Mouse (Mus musculus) forebrain, embryonic 10.5 days (tissue): ENCODE measurements around the gene Slc38a4. TPM values are rescaled to one million over a fixed set of nuclear protein-coding genes. Genes with fewer than 3 reads are reported as not detected.

Experiments
- DNase-seq: peaks from one replicate; pipeline ENCODE4 v3.0.0-alpha.2; 2017; ENCODE audit warnings: low spot score; ENCODE audit errors: extremely low spot score
- H3K27ac ChIP-seq: fragments of 300-500 bp; sonication (generic); 2 replicates; pipeline ENCODE4 v1.5.1; 2016; ENCODE audit warnings: mild to moderate bottlenecking
- H3K27me3 ChIP-seq: fragments of 300-500 bp; sonication (generic); 2 replicates; pipeline ENCODE4 v1.6.1; 2016; ENCODE audit warnings: mild to moderate bottlenecking; ENCODE audit not compliant: poor library complexity, severe bottlenecking
- H3K36me3 ChIP-seq: fragments of 300-500 bp; sonication (generic); replicated peaks from 2 replicates; pipeline ENCODE4 v1.6.1; 2016; ENCODE audit warnings: mild to moderate bottlenecking, moderate library complexity
- H3K4me1 ChIP-seq: fragments of 300-500 bp; sonication (generic); 2 replicates; pipeline ENCODE4 v1.6.1; 2016
- H3K4me3 ChIP-seq: fragments of 300-500 bp; sonication (generic); 2 replicates; pipeline ENCODE4 v1.5.1; 2016; ENCODE audit warnings: mild to moderate bottlenecking, moderate library complexity
- H3K9me3 ChIP-seq: fragments of 300-500 bp; sonication (generic); 2 replicates; pipeline ENCODE4 v1.6.1; 2016; ENCODE audit warnings: mild to moderate bottlenecking, moderate library complexity
- WGBS: fragments of 180-500 bp; shearing (Covaris S2); methylation state at CpG from one replicate; pipeline ENCODE4 v1.1.7; 2016; 5-methylcytosine and 5-hydroxymethylcytosine counted together
- polyA plus RNA-seq: library from polyadenylated mRNA; unstranded; fragments of >200 nt; fragmentation: Nextera tagmentation; extraction: Ambion mirVana; gene quantifications from 2 replicates; pipeline ENCODE4 v1.2.1, GENCODE M21; 2016

Gene Slc38a4
- polyA plus RNA-seq, 1 experiment from 2014 or later = 31.2 TPM

GRCm38 (mm10) chr15:96971906-96972305, 83.8 kb downstream of the Slc38a4 start:
- Histone ChIP-seq H3K4me1 (peaks cover 5% of the 10 kb centered on the region; the same call in 1 of the 2 replicates), H3K36me3 (no peaks in the 10 kb centered on the region), H3K27ac (no peak overlapping the region), H3K27me3 (no peaks in the 10 kb centered on the region), H3K9me3 (no peaks in the 10 kb centered on the region), H3K4me3 (no peak overlapping the region)
- DNase-seq = no peak
- 89% methylated on average over 9 of the region's 9 CpGs for WGBS

GRCm38 (mm10) chr15:96969792-96970191, 86.0 kb downstream of the Slc38a4 start:
- no peak overlapping the region for H3K4me3 ChIP-seq
- WGBS = 81% methylated on average over 4 of the region's 4 CpGs

GRCm38 (mm10) chr15:96968741-96969140, 87.0 kb downstream of the Slc38a4 start:
- peaks cover 5% of the 10 kb centered on the region; the same call in 1 of the 2 replicates for H3K4me1 ChIP-seq
- no peaks in the 10 kb centered on the region for H3K9me3 ChIP-seq
- H3K27me3 ChIP-seq = no peaks in the 10 kb centered on the region
- H3K36me3 ChIP-seq = no peaks in the 10 kb centered on the region
- 87% methylated on average over 11 of the region's 11 CpGs for WGBS
- no peak overlapping the region for H3K27ac ChIP-seq
- no peak overlapping the region for H3K4me3 ChIP-seq
- no peak for DNase-seq

More at GRCm38 (mm10) chr15:96969792-96970191, 86.0 kb downstream of the Slc38a4 start:
- no peak for DNase-seq
- Histone ChIP-seq H3K9me3 (no peaks in the 10 kb centered on the region), H3K4me1 (peaks cover 5% of the 10 kb centered on the region; the same call in 1 of the 2 replicates), H3K36me3 (no peaks in the 10 kb centered on the region), H3K27ac (no peak overlapping the region), H3K27me3 (no peaks in the 10 kb centered on the region)

- Histone ChIP-seq H3K9me3 (no peaks in the 10 kb centered on the region), H3K4me1 (peaks cover 5% of the 10 kb centered on the region; the same call in 1 of the 2 replicates), H3K27me3 (no peaks in the 10 kb centered on the region), H3K4me3 (no peak overlapping the region), H3K36me3 (no peaks in the 10 kb centered on the region), H3K27ac (no peak overlapping the region)
- no peak for DNase-seq
- 90% methylated on average over 3 of the region's 3 CpGs for WGBS
Measured at GRCm38 (mm10) chr15:96966326-96966725, 89.4 kb downstream of the Slc38a4 start.

- no peak overlapping the region for H3K27ac ChIP-seq
- 73% methylated on average over 10 of the region's 10 CpGs for WGBS
- no peaks in the 10 kb centered on the region for H3K36me3 ChIP-seq
Measured at GRCm38 (mm10) chr15:96963735-96964134, 92.0 kb downstream of the Slc38a4 start.

GRCm38 (mm10) chr15:96963318-96963717, 92.4 kb downstream of the Slc38a4 start:
- Histone ChIP-seq H3K27ac (no peak overlapping the region), H3K9me3 (no peaks in the 10 kb centered on the region)

More at GRCm38 (mm10) chr15:96963735-96964134, 92.0 kb downstream of the Slc38a4 start:
- no peaks in the 10 kb centered on the region for H3K4me1 ChIP-seq
- no peak for DNase-seq
- H3K9me3 ChIP-seq = no peaks in the 10 kb centered on the region
- no peak overlapping the region for H3K4me3 ChIP-seq
- H3K27me3 ChIP-seq = no peaks in the 10 kb centered on the region

GRCm38 (mm10) chr15:96960343-96960742, 95.4 kb downstream of the Slc38a4 start:
- Histone ChIP-seq H3K36me3 (no peaks in the 10 kb centered on the region), H3K27ac (no peak overlapping the region), H3K4me3 (no peak overlapping the region), H3K4me1 (no peaks in the 10 kb centered on the region), H3K9me3 (no peaks in the 10 kb centered on the region), H3K27me3 (no peaks in the 10 kb centered on the region)
- DNase-seq = no peak
- WGBS = 95% methylated on average over 11 of the region's 11 CpGs

More at GRCm38 (mm10) chr15:96963318-96963717, 92.4 kb downstream of the Slc38a4 start:
- Histone ChIP-seq H3K4me1 (no peaks in the 10 kb centered on the region), H3K4me3 (no peak overlapping the region), H3K36me3 (no peaks in the 10 kb centered on the region), H3K27me3 (no peaks in the 10 kb centered on the region)
- WGBS = 90% methylated on average over 8 of the region's 8 CpGs
- DNase-seq = no peak

- Histone ChIP-seq H3K9me3 (no peaks in the 10 kb centered on the region), H3K27me3 (no peaks in the 10 kb centered on the region), H3K4me1 (no peaks in the 10 kb centered on the region), H3K36me3 (no peaks in the 10 kb centered on the region), H3K27ac (no peak overlapping the region), H3K4me3 (no peak overlapping the region)
- DNase-seq = no peak
- 77% methylated on average over 2 of the region's 2 CpGs for WGBS
Measured at GRCm38 (mm10) chr15:96959247-96959646, 96.5 kb downstream of the Slc38a4 start.

GRCm38 (mm10) chr15:96956699-96957098, 99.1 kb downstream of the Slc38a4 start:
- no peak overlapping the region for H3K4me3 ChIP-seq
- H3K27me3 ChIP-seq = no peaks in the 10 kb centered on the region
- H3K27ac ChIP-seq = no peak overlapping the region
- no peaks in the 10 kb centered on the region for H3K36me3 ChIP-seq
- no peaks in the 10 kb centered on the region for H3K9me3 ChIP-seq
- no peak for DNase-seq
- WGBS = 86% methylated on average over 3 of the region's 3 CpGs
- H3K4me1 ChIP-seq = peaks cover 10% of the 10 kb centered on the region

GRCm38 (mm10) chr15:96954389-96954788, 101.4 kb downstream of the Slc38a4 start:
- no peaks in the 10 kb centered on the region for H3K36me3 ChIP-seq
- no peaks in the 10 kb centered on the region for H3K27me3 ChIP-seq
- 90% methylated on average over 6 of the region's 6 CpGs for WGBS
- no peak overlapping the region for H3K27ac ChIP-seq
- peaks cover 10% of the 10 kb centered on the region for H3K4me1 ChIP-seq
- no peak for DNase-seq
- H3K4me3 ChIP-seq = no peak overlapping the region
- H3K9me3 ChIP-seq = no peaks in the 10 kb centered on the region

GRCm38 (mm10) chr15:96953938-96954238, 101.9 kb downstream of the Slc38a4 start:
- Histone ChIP-seq H3K4me3 (peak overlapping the region; percentile 38), H3K9me3 (no peaks in the 10 kb centered on the region), H3K27me3 (no peaks in the 10 kb centered on the region), H3K27ac (peak overlapping the region; percentile 75), H3K4me1 (peaks cover 10% of the 10 kb centered on the region), H3K36me3 (no peaks in the 10 kb centered on the region)
- DNase-seq = no peak
- 63% methylated on average over 16 of the region's 16 CpGs for WGBS

- Histone ChIP-seq H3K4me1 (peaks cover 10% of the 10 kb centered on the region), H3K36me3 (no peaks in the 10 kb centered on the region), H3K9me3 (no peaks in the 10 kb centered on the region), H3K27ac (peak overlapping the region; percentile 75), H3K4me3 (peak overlapping the region; percentile 38), H3K27me3 (no peaks in the 10 kb centered on the region)
- DNase-seq = peak; percentile 82
- WGBS = 36% methylated on average over 23 of the region's 23 CpGs
Measured at GRCm38 (mm10) chr15:96953112-96953937, 102.4 kb downstream of the Slc38a4 start.

GRCm38 (mm10) chr15:96952488-96952887, 103.3 kb downstream of the Slc38a4 start:
- 74% methylated on average over 8 of the region's 8 CpGs for WGBS
- Histone ChIP-seq H3K4me3 (no peak overlapping the region), H3K36me3 (no peaks in the 10 kb centered on the region), H3K4me1 (peaks cover 10% of the 10 kb centered on the region), H3K27me3 (no peaks in the 10 kb centered on the region), H3K27ac (no peak overlapping the region), H3K9me3 (no peaks in the 10 kb centered on the region)
- no peak for DNase-seq
